Mouse (Mus musculus): ENCODE results near the gene Tcl1b5. TPM values are rescaled to one million over a fixed set of nuclear protein-coding genes. Genes with fewer than 3 reads are reported as not detected.
"Not testable (repeated sequence)": the region's sequence is repeated elsewhere in the genome, so short reads cannot be mapped to it uniquely, and the experiment has no call there.

Gene Tcl1b5
- total RNA-seq, 2 experiments from 2014 or later, result not detected

GRCm38 (mm10) chr12:105201657-105202056, 25.5 kb downstream of the Tcl1b5 start, which contains the start of gene Tcl1b4:
Gene Tcl1b4, plus strand, starts transcription at chr12:105201957.
- ATAC-seq (replicated peaks; ENCODE audit: low FRiP score, low TSS enrichment, poor library complexity, severe bottlenecking), result not testable (repeated sequence)

GRCm38 (mm10) chr12:105207071-105207470, 30.9 kb downstream of the Tcl1b5 start:
- ATAC-seq (replicated peaks; ENCODE audit: low FRiP score, low TSS enrichment, poor library complexity, severe bottlenecking), result no peak

GRCm38 (mm10) chr12:105208441-105208840, 32.3 kb downstream of the Tcl1b5 start:
- ATAC-seq (replicated peaks; ENCODE audit: low FRiP score, low TSS enrichment, poor library complexity, severe bottlenecking), result no peak

GRCm38 (mm10) chr12:105209231-105209630, 33.1 kb downstream of the Tcl1b5 start:
- ATAC-seq (replicated peaks; ENCODE audit: low FRiP score, low TSS enrichment, poor library complexity, severe bottlenecking), result no peak

- no peak for ATAC-seq (replicated peaks; ENCODE audit: low FRiP score, low TSS enrichment, poor library complexity, severe bottlenecking)
Measured at GRCm38 (mm10) chr12:105217101-105217760, 41.1 kb downstream of the Tcl1b5 start.

GRCm38 (mm10) chr12:105222601-105223319, 46.6 kb downstream of the Tcl1b5 start, which contains the start of gene Tcl1:
Gene Tcl1, minus strand, starts transcription at chr12:105222793.
- ATAC-seq (replicated peaks; ENCODE audit: low FRiP score, low TSS enrichment, poor library complexity, severe bottlenecking), result no peak

- no peak for ATAC-seq (replicated peaks; ENCODE audit: low FRiP score, low TSS enrichment, poor library complexity, severe bottlenecking)
Measured at GRCm38 (mm10) chr12:105224621-105225320, 48.6 kb downstream of the Tcl1b5 start.

Other genes with a start within 250 kb of the Tcl1b5 start
- 10.9 and 15.7 TPM in 2 replicates for gene Syne3, start 166.5 kb upstream of the Tcl1b5 start, total RNA-seq (2014; fragmentation: Nextera tagmentation)
- 9.1 and 9.7 TPM in 2 replicates for gene Syne3, start 166.5 kb upstream of the Tcl1b5 start, total RNA-seq (2017)
- 112 and 193 TPM in 2 replicates for gene Glrx5, start 143.7 kb upstream of the Tcl1b5 start, total RNA-seq (2014; fragmentation: Nextera tagmentation)
- gene Glrx5, start 143.7 kb upstream of the Tcl1b5 start, total RNA-seq (2017), result 59.2 and 86.9 TPM in 2 replicates
- not detected in 2 replicates for gene Tcl1b2, start 30.3 kb upstream of the Tcl1b5 start, total RNA-seq (2014; fragmentation: Nextera tagmentation)
- not detected in 2 replicates for gene Tcl1b2, start 30.3 kb upstream of the Tcl1b5 start, total RNA-seq (2017)
- gene Tcl1b1, start 16.7 kb upstream of the Tcl1b5 start, total RNA-seq (2014; fragmentation: Nextera tagmentation), result not detected in 2 replicates
- gene Tcl1b1, start 16.7 kb upstream of the Tcl1b5 start, total RNA-seq (2017), result not detected in 2 replicates
- not detected in 2 replicates for gene Tcl1b3, start 14.7 kb downstream of the Tcl1b5 start, total RNA-seq (2014; fragmentation: Nextera tagmentation)
- not detected in 2 replicates for gene Tcl1b3, start 14.7 kb downstream of the Tcl1b5 start, total RNA-seq (2017)
- gene Tcl1b4, start 25.6 kb downstream of the Tcl1b5 start, total RNA-seq (2014; fragmentation: Nextera tagmentation), result not detected in 2 replicates
- gene Tcl1b4, start 25.6 kb downstream of the Tcl1b5 start, total RNA-seq (2017), result not detected in 2 replicates
- gene Tcl1, start 46.4 kb downstream of the Tcl1b5 start, total RNA-seq (2014; fragmentation: Nextera tagmentation), result not detected in 2 replicates
- not detected in 2 replicates for gene Tcl1, start 46.4 kb downstream of the Tcl1b5 start, total RNA-seq (2017)
- gene Tunar, start 157.5 kb downstream of the Tcl1b5 start, total RNA-seq (2014; fragmentation: Nextera tagmentation), result not detected in 2 replicates
- gene Tunar, start 157.5 kb downstream of the Tcl1b5 start, total RNA-seq (2017), result not detected in 2 replicates

Data from megakaryocyte-erythroid progenitor cell, adult 5-6 weeks (primary cell).